ENCODE assay signal across 31 mouse cellular contexts in the genomic region with DNA sequence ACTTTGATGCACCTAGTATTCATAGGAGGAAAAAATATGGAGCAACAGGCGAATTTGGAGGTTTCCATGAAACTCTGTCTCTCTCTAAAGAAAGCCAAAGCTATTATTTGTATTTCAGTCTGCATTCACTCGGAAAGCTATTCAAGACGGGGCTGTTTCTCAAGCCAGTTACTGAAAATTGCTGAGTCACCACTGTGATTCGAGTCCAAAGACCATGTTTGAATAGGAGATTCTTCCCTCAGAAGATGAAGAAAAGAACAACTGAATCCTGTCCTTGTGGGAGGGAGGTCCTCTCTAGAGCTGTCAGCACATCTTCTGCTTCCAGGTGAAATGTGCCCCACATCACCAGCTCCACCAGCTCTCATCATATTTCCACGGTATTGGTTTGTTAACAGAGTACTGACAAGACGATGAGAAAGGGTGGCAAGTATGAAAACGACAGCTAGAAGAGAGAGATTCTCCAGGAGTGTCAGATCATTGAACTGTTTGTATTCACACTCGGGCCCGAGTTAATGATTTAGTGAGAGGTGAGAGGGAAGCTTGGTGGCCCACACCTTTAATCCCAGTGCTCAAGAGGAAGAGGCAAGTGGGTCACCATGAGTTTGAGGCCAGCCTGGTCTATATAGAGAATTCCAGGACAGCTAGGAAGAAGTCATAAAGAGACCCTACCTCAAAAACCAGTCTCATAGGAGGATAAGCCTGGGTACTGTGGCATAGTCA.
DNase-seq lines count a peak whose midpoint lies in the region; ATAC-seq and TF ChIP-seq lines count a peak whose summit lies in the region.
"Had no signal": no experiment of that assay in that cellular context is flagged by ENCODE, and none has a peak within 500 bp of the region (broad histone marks: within the 10 kb centered on the region; RNA-seq: fewer than 3 reads in every experiment).

No protein-coding gene starts in this region.

- DNase-seq in embryonic facial prominence, embryonic 14.5 days (ENCODE audit: low spot score), result peak; percentile 30
- DNase-seq in embryonic facial prominence, embryonic 10.5 days (ENCODE audit: low spot score), result no peak
- DNase-seq in layer of hippocampus, adult 2 months (ENCODE audit: low spot score in 2 of 2), result no peak
- DNase-seq in layer of hippocampus, adult 8-10 months (ENCODE audit: low spot score in 2 of 2), result no peak
- peak; percentile 63 for DNase-seq in NIH3T3 (ENCODE audit: low read depth)
- DNase-seq in urinary bladder, postnatal 36 days (ENCODE audit: low spot score in 2 of 2), result no peak
- no peak for DNase-seq in layer of hippocampus, postnatal 36 days
- DNase-seq: adrenal gland, adult 8-10 months; cerebellum, adult 11 months; cerebellum, adult 9-10 months; cerebellum, postnatal 36 days; gastrocnemius, postnatal 10 days; heart, postnatal 14 days; kidney, adult 18-20 months; kidney, postnatal 10 days; lung, embryonic 14.5 days; right cerebral cortex, postnatal 4 days; thymus, adult 18-20 months; thymus, postnatal 36 days had no signal

- no peak overlapping the region for H3K4me2 ChIP-seq in embryonic facial prominence, embryonic 14.5 days (ENCODE audit: low read depth, low read length)
- H3K4me2 ChIP-seq in intestine, postnatal 0 days (replicated peaks; ENCODE audit: low read depth), result peak overlapping the region; percentile 4
- H3K4me2 ChIP-seq: embryonic facial prominence, embryonic 12.5 days; limb, embryonic 15.5 days; liver, embryonic 15.5 days; lung, embryonic 14.5 days; midbrain, embryonic 12.5 days; neural tube, embryonic 13.5 days had no signal

- no peak overlapping the region for H3K9ac ChIP-seq in embryonic facial prominence, embryonic 14.5 days (ENCODE audit: low read depth, low read length)
- no peak overlapping the region for H3K9ac ChIP-seq in intestine, postnatal 0 days (ENCODE audit: low read depth, low read length)
- H3K9ac ChIP-seq: embryonic facial prominence, embryonic 12.5 days; limb, embryonic 15.5 days; liver, embryonic 15.5 days; lung, embryonic 14.5 days; midbrain, embryonic 12.5 days; neural tube, embryonic 13.5 days had no signal

- 0 out of 2 replicates have a peak, but pooled peaks cover 4% of the 10 kb centered on the region for H3K9me3 ChIP-seq in embryonic facial prominence, embryonic 14.5 days (ENCODE audit: control insufficient read depth, low read length)
- H3K9me3 ChIP-seq in embryonic facial prominence, embryonic 10.5 days, result no peaks in the 10 kb centered on the region
- no peaks in the 10 kb centered on the region for H3K9me3 ChIP-seq in intestine, postnatal 0 days (ENCODE audit: control insufficient read depth)
- H3K9me3 ChIP-seq: embryonic facial prominence, embryonic 12.5 days; forebrain, embryonic 10.5 days; hindbrain, embryonic 10.5 days; limb, embryonic 10.5 days; limb, embryonic 15.5 days; liver, embryonic 15.5 days; neural tube, embryonic 13.5 days had no signal

- no peak overlapping the region for H3K27ac ChIP-seq in embryonic facial prominence, embryonic 14.5 days (replicated peaks; ENCODE audit: low read depth, low read length)
- H3K27ac ChIP-seq in embryonic facial prominence, embryonic 10.5 days (replicated peaks), result no peak overlapping the region
- peak overlapping the region; percentile 58; the same call in 1 of the 2 replicates for H3K27ac ChIP-seq in layer of hippocampus, adult 2 months
- H3K27ac ChIP-seq in intestine, postnatal 0 days (ENCODE audit: low read depth, low read length), result peak overlapping the region; percentile 46; the same call in 1 of the 2 replicates
- H3K27ac ChIP-seq: embryonic facial prominence, embryonic 12.5 days; forebrain, embryonic 10.5 days; hindbrain, embryonic 10.5 days; limb, embryonic 10.5 days; limb, embryonic 15.5 days; liver, embryonic 15.5 days; midbrain, embryonic 12.5 days; neural tube, embryonic 13.5 days; stomach, postnatal 0 days had no signal

- H3K36me3 ChIP-seq in embryonic facial prominence, embryonic 14.5 days (ENCODE audit: control insufficient read depth, insufficient read depth, low read length), result no peaks in the 10 kb centered on the region
- no peaks in the 10 kb centered on the region; the same call in 1 of the 2 replicates for H3K36me3 ChIP-seq in embryonic facial prominence, embryonic 10.5 days (replicated peaks)
- H3K36me3 ChIP-seq in intestine, postnatal 0 days (ENCODE audit: control insufficient read depth, insufficient read depth), result no peaks in the 10 kb centered on the region
- H3K36me3 ChIP-seq: embryonic facial prominence, embryonic 12.5 days; hindbrain, embryonic 10.5 days; limb, embryonic 15.5 days; liver, embryonic 15.5 days; midbrain, embryonic 12.5 days; neural tube, embryonic 13.5 days had no signal

- no peak overlapping the region for H3K4me3 ChIP-seq in embryonic facial prominence, embryonic 14.5 days (ENCODE audit: low read depth, low read length)
- H3K4me3 ChIP-seq in embryonic facial prominence, embryonic 10.5 days, result no peak overlapping the region
- no peak overlapping the region for H3K4me3 ChIP-seq in layer of hippocampus, adult 2 months
- H3K4me3 ChIP-seq in intestine, postnatal 0 days (ENCODE audit: low read depth, low read length), result no peak overlapping the region
- H3K4me3 ChIP-seq: embryonic facial prominence, embryonic 12.5 days; forebrain, embryonic 10.5 days; hindbrain, embryonic 10.5 days; limb, embryonic 10.5 days; limb, embryonic 15.5 days; liver, embryonic 15.5 days; midbrain, embryonic 12.5 days; neural tube, embryonic 13.5 days had no signal

- no peak for TF ChIP-seq CTCF in layer of hippocampus, adult 2 months (conservative IDR thresholded peaks at IDR 0.05)
- TF ChIP-seq CTCF in intestine, postnatal 0 days (IDR thresholded peaks at IDR 0.05; ENCODE audit: low read depth), result no peak

- no peak for ATAC-seq in embryonic facial prominence, embryonic 14.5 days (ENCODE audit: low read depth)
- ATAC-seq in intestine, postnatal 0 days, result peak; percentile 55
- ATAC-seq: forebrain, embryonic 16.5 days; hindbrain, embryonic 16.5 days had no signal

- H3K27me3 ChIP-seq in embryonic facial prominence, embryonic 14.5 days (replicated peaks; ENCODE audit: control insufficient read depth, insufficient read depth, low read length), result no peaks in the 10 kb centered on the region
- 0 out of 2 replicates have a peak, but pooled peaks cover 3% of the 10 kb centered on the region for H3K27me3 ChIP-seq in embryonic facial prominence, embryonic 10.5 days (replicated peaks; ENCODE audit: low read depth, poor library complexity, severe bottlenecking)
- H3K27me3 ChIP-seq in intestine, postnatal 0 days (replicated peaks; ENCODE audit: control insufficient read depth, insufficient read depth, low read length), result no peaks in the 10 kb centered on the region
- H3K27me3 ChIP-seq: embryonic facial prominence, embryonic 12.5 days; limb, embryonic 15.5 days; liver, embryonic 15.5 days; neural tube, embryonic 13.5 days had no signal

- peaks cover 11% of the 10 kb centered on the region for H3K4me1 ChIP-seq in embryonic facial prominence, embryonic 14.5 days (ENCODE audit: control insufficient read depth, insufficient read depth, low read length)
- peaks cover 35% of the 10 kb centered on the region for H3K4me1 ChIP-seq in embryonic facial prominence, embryonic 10.5 days
- peaks cover 4% of the 10 kb centered on the region; the same call in 1 of the 2 replicates for H3K4me1 ChIP-seq in intestine, postnatal 0 days (replicated peaks; ENCODE audit: control insufficient read depth, insufficient read depth, low read length)
- H3K4me1 ChIP-seq: liver, embryonic 15.5 days had no signal

- 84% methylated on average over 9 of the region's 9 CpGs for whole genome bisulfite sequencing in embryonic facial prominence, embryonic 14.5 days
- 89% methylated on average over 9 of the region's 9 CpGs for WGBS in embryonic facial prominence, embryonic 10.5 days
- 35% methylated on average over 9 of the region's 9 CpGs for WGBS in intestine, postnatal 0 days

Comparison
In these comparisons a context has a peak if more than half of its experiments do, and no peak if none do; other contexts are left out.
1. DNase-seq: peak in embryonic facial prominence, embryonic 14.5 days (single experiment) and NIH3T3 (single experiment); none in embryonic facial prominence, embryonic 10.5 days (single experiment), layer of hippocampus, adult 2 months (0 of 2), layer of hippocampus, adult 8-10 months (0 of 2), urinary bladder, postnatal 36 days (0 of 2) and layer of hippocampus, postnatal 36 days (0 of 2).
2. H3K27ac ChIP-seq: peak in layer of hippocampus, adult 2 months (single experiment) and intestine, postnatal 0 days (single experiment); none in embryonic facial prominence, embryonic 14.5 days (single experiment) and embryonic facial prominence, embryonic 10.5 days (single experiment).